Mouse (Mus musculus): ENCODE measurements around the gene Ttc3. TPM values are rescaled to one million over a fixed set of nuclear protein-coding genes. Genes with fewer than 3 reads are reported as not detected.

The Ttc3 gene
- total and polyA plus RNA-seq, 2 experiments from 2014 or later, result 1,211 to 1,271 TPM

- no peak overlapping the region for H3K4me3 ChIP-seq (ENCODE audit: low read depth, low read length)
- H3K27ac ChIP-seq (ENCODE audit: low read depth, low read length), result no peak overlapping the region
- H3K4me2 ChIP-seq (ENCODE audit: low read depth, low read length, poor library complexity, severe bottlenecking), result no peak overlapping the region
- ATAC-seq (ENCODE audit: low FRiP score), result no peak
- no peak for DNase-seq (ENCODE audit: low spot score)
- no peak overlapping the region for H3K9ac ChIP-seq (replicated peaks; ENCODE audit: low read length, poor library complexity, severe bottlenecking)
- no peak for TF ChIP-seq CTCF (IDR thresholded peaks at IDR 0.05)
- H3K27me3 ChIP-seq (ENCODE audit: insufficient read depth, low read length), result no peaks in the 10 kb centered on the region
- H3K9me3 ChIP-seq (ENCODE audit: low read length), result no peaks in the 10 kb centered on the region
- WGBS, result 97% methylated on average over 8 of the region's 8 CpGs
- peaks cover 54% of the 10 kb centered on the region for H3K36me3 ChIP-seq (ENCODE audit: insufficient read depth, low read length)
- H3K4me1 ChIP-seq (ENCODE audit: insufficient read depth, low read length), result no peaks in the 10 kb centered on the region
These were observed 138.4 kb downstream of the Ttc3 start for GRCm38 (mm10) chr16:94508769-94509168.

DNA sequence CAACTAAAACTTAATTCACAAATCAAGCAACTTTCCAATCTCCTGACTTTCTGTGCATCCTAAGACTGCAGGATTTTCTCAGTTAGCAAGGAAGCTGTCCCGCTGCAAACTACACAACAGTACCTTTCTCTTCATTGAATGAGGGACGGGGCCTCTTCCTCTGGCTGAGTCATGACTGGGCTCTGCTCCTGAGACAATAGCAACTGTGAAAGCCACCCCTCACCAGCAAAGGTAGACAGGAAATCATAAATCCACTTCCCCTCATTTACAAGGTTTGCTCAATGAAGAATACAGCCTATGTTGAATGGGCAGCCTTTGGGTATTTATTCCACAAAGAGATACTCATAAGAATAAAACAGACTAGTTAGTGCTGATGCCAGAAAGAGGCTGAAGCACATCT lies 139.6 kb downstream of the Ttc3 start:
- H3K9ac ChIP-seq (replicated peaks; ENCODE audit: low read length, poor library complexity, severe bottlenecking), result no peak overlapping the region
- TF ChIP-seq CTCF (IDR thresholded peaks at IDR 0.05), result no peak
- no peak overlapping the region for H3K4me3 ChIP-seq (ENCODE audit: low read depth, low read length)
- H3K9me3 ChIP-seq (ENCODE audit: low read length), result no peaks in the 10 kb centered on the region
- no peaks in the 10 kb centered on the region for H3K4me1 ChIP-seq (ENCODE audit: insufficient read depth, low read length)
- peaks cover 42% of the 10 kb centered on the region for H3K36me3 ChIP-seq (ENCODE audit: insufficient read depth, low read length)
- H3K4me2 ChIP-seq (ENCODE audit: low read depth, low read length, poor library complexity, severe bottlenecking), result no peak overlapping the region
- H3K27me3 ChIP-seq (ENCODE audit: insufficient read depth, low read length), result no peaks in the 10 kb centered on the region
- no peak overlapping the region for H3K27ac ChIP-seq (ENCODE audit: low read depth, low read length)
- 80% methylated on average over 2 of the region's 2 CpGs for WGBS
- ATAC-seq (ENCODE audit: low FRiP score) (no peak), DNase-seq (ENCODE audit: low spot score) (no peak)

GRCm38 (mm10) chr16:94517606-94518005 lies 147.2 kb downstream of the Ttc3 start:
- H3K27ac ChIP-seq (ENCODE audit: low read depth, low read length), result no peak overlapping the region
- H3K9me3 ChIP-seq (ENCODE audit: low read length), result no peaks in the 10 kb centered on the region
- no peak for TF ChIP-seq CTCF (IDR thresholded peaks at IDR 0.05)
- DNase-seq (ENCODE audit: low spot score), result no peak
- no peak for ATAC-seq (ENCODE audit: low FRiP score)
- WGBS, result 91% methylated on average over 2 of the region's 2 CpGs
- no peak overlapping the region for H3K4me3 ChIP-seq (ENCODE audit: low read depth, low read length)
- no peaks in the 10 kb centered on the region for H3K27me3 ChIP-seq (ENCODE audit: insufficient read depth, low read length)
- H3K36me3 ChIP-seq (ENCODE audit: insufficient read depth, low read length), result no peaks in the 10 kb centered on the region
- no peaks in the 10 kb centered on the region for H3K4me1 ChIP-seq (ENCODE audit: insufficient read depth, low read length)
- H3K4me2 ChIP-seq (ENCODE audit: low read depth, low read length, poor library complexity, severe bottlenecking), result no peak overlapping the region
- H3K9ac ChIP-seq (replicated peaks; ENCODE audit: low read length, poor library complexity, severe bottlenecking), result no peak overlapping the region

Other genes with a start within 250 kb of the Ttc3 start
- gene Hlcs, start 57.0 kb upstream of the Ttc3 start, total RNA-seq (2014; rRNA removed), result 9.4 and 10.0 TPM in 2 replicates
- gene Hlcs, start 57.0 kb upstream of the Ttc3 start, polyA plus RNA-seq (2015; fragmentation: Nextera tagmentation; extraction: Ambion mirVana), result 6.0 and 7.8 TPM in 2 replicates
- gene Ripply3, start 42.2 kb upstream of the Ttc3 start, total RNA-seq (2014; rRNA removed), result 0.38 TPM in 1 of 2 replicates, not detected in the other
- gene Ripply3, start 42.2 kb upstream of the Ttc3 start, polyA plus RNA-seq (2015; fragmentation: Nextera tagmentation; extraction: Ambion mirVana), result 0.20 and 0.60 TPM in 2 replicates
- 92.0 and 114 TPM in 2 replicates for gene Pigp, start 1.2 kb downstream of the Ttc3 start, total RNA-seq (2014; rRNA removed)
- gene Pigp, start 1.2 kb downstream of the Ttc3 start, polyA plus RNA-seq (2015; fragmentation: Nextera tagmentation; extraction: Ambion mirVana), result 143 and 148 TPM in 2 replicates
- 66.2 and 74.8 TPM in 2 replicates for gene Vps26c, start 156.2 kb downstream of the Ttc3 start, total RNA-seq (2014; rRNA removed)
- 63.0 and 65.4 TPM in 2 replicates for gene Vps26c, start 156.2 kb downstream of the Ttc3 start, polyA plus RNA-seq (2015; fragmentation: Nextera tagmentation; extraction: Ambion mirVana)
- 93.5 and 94.2 TPM in 2 replicates for gene Dyrk1a, start 199.4 kb downstream of the Ttc3 start, total RNA-seq (2014; rRNA removed)
- gene Dyrk1a, start 199.4 kb downstream of the Ttc3 start, polyA plus RNA-seq (2015; fragmentation: Nextera tagmentation; extraction: Ambion mirVana), result 11.7 and 13.7 TPM in 2 replicates